Mouse (Mus musculus) kidney, embryonic 16.5 days (tissue): ENCODE measurements at regions not wholly inside any gene's neighbourhood (a gene's known extent, or its start where the extent isn't known, plus 50 kb on each side); places are given as distances from the start of the nearest gene placed in this dataset.
"Not testable (repeated sequence)": the region's sequence is repeated elsewhere in the genome, so short reads cannot be mapped to it uniquely, and the experiment has no call there.

Experiments
- ATAC-seq: fragments of 200-750 bp; cut with Nextera tagmentation; 2 replicates; pipeline ENCODE4 v1.8.0; 2017; ENCODE audit warnings: moderate TSS enrichment; ENCODE audit not compliant: low FRiP score, low TSS enrichment
- H3K27ac ChIP-seq: fragments of 300-500 bp; sonication (generic); 2 replicates; pipeline ENCODE4 v1.5.1; 2014; ENCODE audit warnings: low read length
- H3K27me3 ChIP-seq: fragments of 300-500 bp; sonication (generic); 2 replicates; pipeline ENCODE4 v1.6.1; 2014; ENCODE audit warnings: low read length, control low read depth, mixed read lengths; ENCODE audit not compliant: insufficient read depth
- H3K36me3 ChIP-seq: fragments of 300-500 bp; sonication (generic); 2 replicates; pipeline ENCODE4 v1.6.1; 2014; ENCODE audit warnings: low read length, control low read depth, mixed read lengths; ENCODE audit not compliant: insufficient read depth
- H3K4me1 ChIP-seq: fragments of 300-500 bp; sonication (generic); 2 replicates; pipeline ENCODE4 v1.6.1; 2014; ENCODE audit warnings: low read length, control low read depth, mixed read lengths; ENCODE audit not compliant: insufficient read depth
- H3K4me2 ChIP-seq: fragments of 300-500 bp; sonication (generic); replicated peaks from 2 replicates; pipeline ENCODE4 v1.6.1; 2014; ENCODE audit warnings: low read depth, low read length
- H3K4me3 ChIP-seq: fragments of 300-500 bp; sonication (generic); 2 replicates; pipeline ENCODE4 v1.5.1; 2014; ENCODE audit warnings: mild to moderate bottlenecking, low read length
- H3K9ac ChIP-seq: fragments of 300-500 bp; sonication (generic); replicated peaks from 2 replicates; pipeline ENCODE4 v1.6.1; 2014; ENCODE audit warnings: low read length
- H3K9me3 ChIP-seq: fragments of 300-500 bp; sonication (generic); 2 replicates; pipeline ENCODE4 v1.6.1; 2016; ENCODE audit warnings: low read length, control low read depth
- WGBS: fragments of 180-500 bp; shearing (Covaris S2); extraction: QIAGEN DNeasy Blood & Tissue Kit; methylation state at CpG from one replicate; pipeline ENCODE4 v1.1.7; 2014; 5-methylcytosine and 5-hydroxymethylcytosine counted together

DNA sequence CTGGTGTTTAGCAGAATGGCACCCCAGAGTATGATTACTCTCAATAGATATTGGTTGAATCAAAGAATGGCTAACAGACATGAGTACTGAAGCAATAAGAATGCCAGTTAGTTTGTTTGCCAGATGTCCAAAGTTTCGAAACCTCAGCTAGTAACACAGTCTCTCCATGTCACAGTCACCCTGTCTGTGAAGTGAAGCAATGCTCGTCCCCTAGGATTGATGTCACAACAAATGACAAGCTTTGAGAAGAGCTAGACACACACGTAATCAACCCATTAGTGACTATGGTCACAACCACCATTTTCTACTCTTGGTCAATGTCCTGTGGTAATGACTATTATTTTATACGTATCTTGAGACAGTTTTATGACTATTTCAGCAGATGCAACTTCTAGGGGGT, 69.3 kb upstream of the Tgm3 start:
- 86% methylated on average over 4 of the region's 4 CpGs for WGBS
- ATAC-seq = no peak
- Histone ChIP-seq H3K27me3 (no peaks in the 10 kb centered on the region), H3K4me2 (no peak overlapping the region), H3K27ac (no peak overlapping the region), H3K36me3 (no peaks in the 10 kb centered on the region), H3K9me3 (no peaks in the 10 kb centered on the region), H3K9ac (no peak overlapping the region), H3K4me1 (0 out of 2 replicates have a peak, but pooled peaks cover 2% of the 10 kb centered on the region), H3K4me3 (no peak overlapping the region)

- Histone ChIP-seq H3K4me3 (peak overlapping the region; percentile 36), H3K9me3 (no peaks in the 10 kb centered on the region), H3K9ac (peak overlapping the region; percentile 57), H3K4me2 (peak overlapping the region; percentile 56), H3K27ac (no peak overlapping the region), H3K4me1 (0 out of 2 replicates have a peak, but pooled peaks cover 4% of the 10 kb centered on the region), H3K27me3 (no peaks in the 10 kb centered on the region), H3K36me3 (no peaks in the 10 kb centered on the region)
- peak; percentile 83 for ATAC-seq
- 28% methylated on average over 20 of the region's 20 CpGs for WGBS
Observed at GRCm38 (mm10) chr2:129947847-129948553, 64.1 kb upstream of the Tgm3 start.

GRCm38 (mm10) chr2:129949786-129950185, 62.4 kb upstream of the Tgm3 start:
- not testable (repeated sequence) for H3K27me3 ChIP-seq, H3K36me3 ChIP-seq, H3K4me3 ChIP-seq, H3K27ac ChIP-seq, H3K9ac ChIP-seq, H3K4me1 ChIP-seq, H3K4me2 ChIP-seq, H3K9me3 ChIP-seq, ATAC-seq
- 83% methylated on average over 6 of the region's 6 CpGs for WGBS

- Histone ChIP-seq H3K27me3 (no peaks in the 10 kb centered on the region), H3K9ac (no peak overlapping the region), H3K4me3 (no peak overlapping the region), H3K4me1 (0 out of 2 replicates have a peak, but pooled peaks cover 7% of the 10 kb centered on the region), H3K4me2 (no peak overlapping the region), H3K36me3 (no peaks in the 10 kb centered on the region), H3K27ac (no peak overlapping the region), H3K9me3 (0 out of 2 replicates have a peak, but pooled peaks cover 2% of the 10 kb centered on the region)
- WGBS = 90% methylated on average over 4 of the region's 4 CpGs
- no peak for ATAC-seq
Observed at GRCm38 (mm10) chr2:129952486-129952885, 59.7 kb upstream of the Tgm3 start.

DNA sequence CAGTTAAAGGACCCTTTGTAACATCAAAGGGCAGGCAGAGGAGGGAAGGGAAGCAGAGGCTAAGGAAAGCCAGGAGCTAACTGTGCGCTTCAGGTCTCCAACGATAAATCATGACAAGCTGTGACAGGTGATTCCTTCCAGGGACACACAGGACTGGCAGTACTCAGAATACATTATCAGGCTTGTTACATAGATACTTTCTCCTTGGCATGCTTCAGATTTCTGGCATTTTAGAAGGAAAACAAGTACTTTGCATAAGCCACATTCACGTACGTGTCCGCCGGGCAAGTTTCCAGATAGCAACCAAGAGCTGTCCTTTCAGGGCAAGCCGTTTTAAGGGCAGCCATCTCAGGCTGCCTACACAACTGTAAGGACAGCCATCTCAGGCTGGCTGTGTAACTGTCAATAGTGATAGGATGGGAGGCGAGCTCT, 56.9 kb upstream of the Tgm3 start:
- H3K36me3 ChIP-seq = no peaks in the 10 kb centered on the region
- H3K27ac ChIP-seq = no peak overlapping the region
- 0 out of 2 replicates have a peak, but pooled peaks cover 2% of the 10 kb centered on the region for H3K9me3 ChIP-seq
- no peaks in the 10 kb centered on the region for H3K27me3 ChIP-seq
- 27% methylated on average over 8 of the region's 8 CpGs for WGBS
- H3K4me1 ChIP-seq = 0 out of 2 replicates have a peak, but pooled peaks cover 3% of the 10 kb centered on the region
- no peak overlapping the region for H3K9ac ChIP-seq
- 0 out of 2 replicates have a peak, but pooled peaks have one; percentile 67 for ATAC-seq
- no peak overlapping the region for H3K4me3 ChIP-seq
- no peak overlapping the region for H3K4me2 ChIP-seq

DNA sequence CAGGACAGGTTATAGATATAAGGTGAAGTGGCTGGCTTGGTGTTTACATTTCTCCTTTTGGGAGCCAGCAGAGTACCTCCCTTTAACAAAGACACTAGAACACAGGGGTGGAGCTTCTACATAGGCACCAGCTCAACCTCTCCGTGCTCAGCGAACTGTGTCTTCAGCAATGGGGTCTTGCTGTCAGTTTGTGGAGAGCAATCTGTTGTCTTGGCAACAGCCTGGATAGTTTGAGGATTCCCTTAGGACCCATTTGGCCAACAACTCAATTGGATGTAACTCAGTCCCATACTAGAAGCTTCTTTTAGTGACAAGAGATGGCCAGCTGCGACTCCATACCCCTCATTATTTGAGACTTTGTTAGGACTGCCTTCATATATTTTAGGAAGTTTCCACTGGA, 54.0 kb upstream of the Tgm3 start:
- H3K4me3 ChIP-seq = no peak overlapping the region
- H3K4me1 ChIP-seq = 0 out of 2 replicates have a peak, but pooled peaks cover 3% of the 10 kb centered on the region
- H3K9ac ChIP-seq = no peak overlapping the region
- no peaks in the 10 kb centered on the region for H3K27me3 ChIP-seq
- no peak overlapping the region for H3K4me2 ChIP-seq
- H3K36me3 ChIP-seq = no peaks in the 10 kb centered on the region
- no peak for ATAC-seq
- 47% methylated on average over 3 of the region's 3 CpGs for WGBS
- H3K9me3 ChIP-seq = 0 out of 2 replicates have a peak, but pooled peaks cover 2% of the 10 kb centered on the region
- no peak overlapping the region for H3K27ac ChIP-seq

GRCm38 (mm10) chr2:129960364-129960763, 51.8 kb upstream of the Tgm3 start:
- Histone ChIP-seq H3K9ac (no peak overlapping the region), H3K27ac (no peak overlapping the region), H3K4me1 (0 out of 2 replicates have a peak, but pooled peaks cover 1% of the 10 kb centered on the region), H3K4me2 (no peak overlapping the region), H3K27me3 (no peaks in the 10 kb centered on the region), H3K4me3 (no peak overlapping the region), H3K36me3 (no peaks in the 10 kb centered on the region), H3K9me3 (no peaks in the 10 kb centered on the region)
- ATAC-seq = no peak
- WGBS = 78% methylated on average over 4 of the region's 4 CpGs

- H3K9me3 ChIP-seq = no peaks in the 10 kb centered on the region
- ATAC-seq = no peak
- no peak overlapping the region for H3K9ac ChIP-seq
- no peaks in the 10 kb centered on the region for H3K27me3 ChIP-seq
- no peak overlapping the region for H3K27ac ChIP-seq
- H3K4me1 ChIP-seq = no peaks in the 10 kb centered on the region
- 37% methylated on average over 5 of the region's 5 CpGs for WGBS
- no peak overlapping the region for H3K4me3 ChIP-seq
- H3K36me3 ChIP-seq = no peaks in the 10 kb centered on the region
- H3K4me2 ChIP-seq = no peak overlapping the region
Observed at GRCm38 (mm10) chr2:129961522-129961921, 50.6 kb upstream of the Tgm3 start.
